Mouse (Mus musculus) retina, embryonic 14.5 days (tissue): ENCODE data around the gene Dmrtc1c1.
"Not testable (repeated sequence)": the region's sequence is repeated elsewhere in the genome, so short reads cannot be mapped to it uniquely, and the experiment has no call there.

Experiments used
- DNase-seq: peaks from one replicate; pipeline ENCODE4 v3.0.0-alpha.2; 2015; ENCODE audit warnings: low spot score

Dmrtc1c1 gene

GRCm38 (mm10) chrX:102802663-102803062, at the start of gene Dmrtc1c1:
Gene Dmrtc1c1 (plus strand): TSS chrX:102802963.
- not testable (repeated sequence) for DNase-seq

DNA sequence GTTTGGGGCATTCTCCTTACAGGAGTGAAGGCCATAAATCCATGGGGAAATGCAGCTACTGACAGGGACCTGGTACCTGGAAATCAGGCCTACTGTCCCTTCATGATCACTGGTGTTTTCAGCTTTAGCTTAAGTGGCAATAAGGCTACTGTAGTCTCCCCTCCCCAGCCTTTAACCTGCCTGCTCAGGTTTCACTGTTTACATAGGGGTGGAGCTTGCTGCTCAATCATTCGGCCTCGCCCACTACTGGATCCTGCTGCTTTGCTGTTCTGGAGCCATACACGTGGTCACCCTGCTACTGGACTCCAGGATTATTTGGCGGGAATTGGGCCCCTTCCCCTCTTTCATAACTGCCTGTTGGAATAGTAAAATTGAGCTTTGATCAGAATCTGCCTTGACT, 36.9 kb upstream of the Dmrtc1c1 start:
- DNase-seq: no peak

DNA sequence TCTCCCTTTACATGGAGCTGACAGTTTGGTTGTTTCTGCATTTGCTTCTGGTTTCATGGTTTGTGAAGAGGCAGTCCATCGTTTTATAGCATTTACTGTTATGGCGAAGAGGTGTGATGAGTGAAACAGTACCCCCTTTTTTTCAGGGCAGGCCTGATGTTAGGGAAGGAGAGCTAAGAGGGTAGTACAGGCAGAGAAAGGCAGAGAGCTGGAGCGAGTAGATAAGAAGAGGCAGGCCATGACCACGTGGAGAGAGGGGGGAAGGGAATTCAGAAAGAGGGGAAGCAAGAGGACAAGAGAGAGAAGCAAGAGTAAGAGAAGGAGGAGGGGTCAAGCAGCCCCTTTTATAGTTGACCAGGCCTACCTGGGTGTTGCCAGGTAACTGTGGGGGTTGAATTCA, 9.5 kb downstream of the Dmrtc1c1 start:
- DNase-seq: no peak

- not testable (repeated sequence) for DNase-seq
Measured at GRCm38 (mm10) chrX:102854516-102854915, 51.8 kb downstream of the Dmrtc1c1 start, which contains the start of gene Dmrtc1c2. Gene Dmrtc1c2 (minus strand): TSS chrX:102854616.
